Mouse (Mus musculus) lung, postnatal 4 days (tissue): Measurements from ENCODE around the gene Barx2.
"Not testable (repeated sequence)": the region's sequence is repeated elsewhere in the genome, so short reads cannot be mapped to it uniquely, and the experiment has no call there.

Experiments used
- DNase-seq, 2 experiments: peaks; one replicate each; pipeline ENCODE4 v3.0.0; 2021

Barx2 gene

GRCm38 (mm10) chr9:31912921-31913738 is at the start of gene Barx2:
TSS of gene Barx2 (minus strand) at chr9:31913462.
- peak; percentile 58 to 59 for DNase-seq

GRCm38 (mm10) chr9:31962265-31962664 is 49.0 kb upstream of the Barx2 start:
- DNase-seq: peak in 1 of 2 experiments; percentile 24

- DNase-seq: no peak
Observed at GRCm38 (mm10) chr9:31960488-31960887, 47.2 kb upstream of the Barx2 start.

- DNase-seq: no peak
Observed at GRCm38 (mm10) chr9:31958120-31958519, 44.9 kb upstream of the Barx2 start.

- no peak for DNase-seq
Observed at GRCm38 (mm10) chr9:31950506-31950905, 37.2 kb upstream of the Barx2 start.

GRCm38 (mm10) chr9:31949031-31949430 is 35.8 kb upstream of the Barx2 start:
- no peak for DNase-seq

- DNase-seq: no peak
Observed at GRCm38 (mm10) chr9:31947051-31947450, 33.8 kb upstream of the Barx2 start.

GRCm38 (mm10) chr9:31942334-31942733 is 29.1 kb upstream of the Barx2 start:
- DNase-seq: no peak

- not testable (repeated sequence) for DNase-seq
Observed at GRCm38 (mm10) chr9:31936486-31936885, 23.2 kb upstream of the Barx2 start.

- DNase-seq: peak; percentile 23 to 30
Observed at GRCm38 (mm10) chr9:31931691-31932090, 18.4 kb upstream of the Barx2 start.

- DNase-seq: no peak
Observed at GRCm38 (mm10) chr9:31931255-31931654, 18.0 kb upstream of the Barx2 start.

- no peak for DNase-seq
Observed at GRCm38 (mm10) chr9:31926766-31927165, 13.5 kb upstream of the Barx2 start.

GRCm38 (mm10) chr9:31925830-31926624 is 12.8 kb upstream of the Barx2 start:
- peak; percentile 83 to 87 for DNase-seq

GRCm38 (mm10) chr9:31923529-31923928 is 10.3 kb upstream of the Barx2 start:
- no peak for DNase-seq

GRCm38 (mm10) chr9:31919802-31920201 is 6.5 kb upstream of the Barx2 start:
- DNase-seq: no peak

- no peak for DNase-seq
Observed at GRCm38 (mm10) chr9:31916421-31916820, 3.2 kb upstream of the Barx2 start.

- peak in 1 of 2 experiments; percentile 25 for DNase-seq
Observed at GRCm38 (mm10) chr9:31914871-31915270, 1.6 kb upstream of the Barx2 start.

GRCm38 (mm10) chr9:31913739-31914591 is 703 bp upstream of the Barx2 start:
- DNase-seq: no peak

GRCm38 (mm10) chr9:31912553-31912920 is 725 bp downstream of the Barx2 start:
- no peak for DNase-seq

- no peak for DNase-seq
Observed at GRCm38 (mm10) chr9:31910221-31910620, 3.0 kb downstream of the Barx2 start.

- no peak for DNase-seq
Observed at GRCm38 (mm10) chr9:31901781-31902180, 11.5 kb downstream of the Barx2 start.

GRCm38 (mm10) chr9:31894775-31895320 is 18.4 kb downstream of the Barx2 start:
- no peak for DNase-seq

GRCm38 (mm10) chr9:31888333-31888732 is 24.9 kb downstream of the Barx2 start:
- no peak for DNase-seq
